Mouse (Mus musculus): Measurements from ENCODE around the gene Padi4. TPM values are rescaled to one million over a fixed set of nuclear protein-coding genes. Genes with fewer than 3 reads are reported as not detected.

The Padi4 gene
- polyA plus RNA-seq, 1 experiment from 2014 or later: 0.20 TPM

DNA sequence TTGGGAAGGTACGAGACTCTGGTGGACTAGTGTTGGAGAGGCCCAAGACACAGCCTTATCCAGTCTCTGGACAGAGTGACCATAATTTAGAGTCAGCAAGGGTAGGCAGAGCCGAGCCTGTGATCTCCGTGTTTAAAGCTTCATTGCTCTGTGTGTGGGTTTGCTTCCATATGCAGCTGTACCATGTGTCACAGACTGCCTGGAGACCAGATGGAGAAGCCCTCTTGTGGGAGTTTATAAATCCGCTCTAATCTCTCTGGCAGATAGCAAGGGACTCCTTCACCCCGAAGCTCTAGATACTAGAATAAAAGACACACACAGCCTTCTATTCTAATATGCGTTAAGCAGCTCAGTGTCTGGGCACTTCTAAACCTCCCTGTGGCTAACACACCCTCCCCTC lies 49.3 kb downstream of the Padi4 start:
- 49% methylated on average over 6 of the region's 6 CpGs for WGBS
- Histone ChIP-seq H3K27ac (replicated peaks) (peak overlapping the region; percentile 51), H3K4me3 (replicated peaks) (no peak overlapping the region), H3K4me2 (no peak overlapping the region), H3K27me3 (replicated peaks) (no peaks in the 10 kb centered on the region), H3K4me1 (peaks cover 14% of the 10 kb centered on the region; the same call in 1 of the 2 replicates), H3K9me3 (replicated peaks) (no peaks in the 10 kb centered on the region), H3K9ac (replicated peaks) (no peak overlapping the region), H3K36me3 (peaks cover 31% of the 10 kb centered on the region)
- 0 out of 2 replicates have a peak, but pooled peaks have one; percentile 43 for ATAC-seq (ENCODE audit: low FRiP score)

DNA sequence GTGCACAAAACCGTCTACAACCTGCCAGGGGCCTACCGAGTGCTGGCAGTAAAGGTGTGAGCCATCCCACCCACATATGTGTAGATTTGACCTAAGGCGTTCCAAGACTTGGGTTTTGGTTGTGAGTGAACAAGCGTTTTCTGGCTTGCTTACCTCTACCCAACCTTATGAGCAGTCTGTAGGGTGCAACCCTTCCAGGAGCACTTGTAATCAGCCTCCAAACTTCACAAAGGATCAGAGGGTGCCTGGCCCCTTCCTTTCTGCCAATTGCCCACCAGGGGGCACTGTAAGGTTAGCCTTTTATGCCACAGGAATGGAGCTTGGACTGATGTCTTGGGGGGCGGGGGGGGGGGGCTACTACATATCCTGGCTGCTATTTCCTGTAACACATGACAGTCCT lies 50.2 kb downstream of the Padi4 start:
- peak; percentile 45; the same call in 1 of the 2 replicates for ATAC-seq (ENCODE audit: low FRiP score)

DNA sequence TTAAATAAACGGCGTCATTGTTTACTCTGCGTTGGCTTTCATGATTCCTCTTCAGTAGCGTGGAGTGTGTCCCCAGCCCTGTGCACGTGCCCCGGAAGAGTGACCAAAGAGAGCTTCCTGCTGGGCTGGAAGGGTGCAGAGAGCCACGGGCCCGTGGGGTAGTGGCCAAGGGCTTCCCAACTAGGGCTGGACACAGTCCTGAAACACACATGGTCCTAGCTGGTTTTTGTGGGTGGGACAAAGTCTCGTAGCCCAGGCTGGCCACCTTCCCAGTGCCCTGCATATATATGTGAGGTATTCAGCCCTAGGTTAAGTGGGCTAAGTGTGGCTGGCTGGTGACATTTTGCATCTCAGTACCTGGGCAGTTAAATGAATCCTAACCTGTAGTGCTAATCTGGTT lies 50.8 kb downstream of the Padi4 start:
- Histone ChIP-seq H3K9ac (replicated peaks) (no peak overlapping the region), H3K4me1 (peaks cover 14% of the 10 kb centered on the region; the same call in 1 of the 2 replicates), H3K4me3 (replicated peaks) (no peak overlapping the region), H3K9me3 (replicated peaks) (no peaks in the 10 kb centered on the region), H3K36me3 (peaks cover 46% of the 10 kb centered on the region), H3K27ac (replicated peaks) (no peak overlapping the region), H3K27me3 (replicated peaks) (no peaks in the 10 kb centered on the region), H3K4me2 (no peak overlapping the region)
- WGBS: 88% methylated on average over 9 of the region's 9 CpGs
- no peak for ATAC-seq (ENCODE audit: low FRiP score)

More for the DNA sequence above, 50.2 kb downstream of the Padi4 start:
- peaks cover 14% of the 10 kb centered on the region; the same call in 1 of the 2 replicates for H3K4me1 ChIP-seq
- WGBS: 45% methylated on average over 5 of the region's 5 CpGs
- no peak overlapping the region for H3K27ac ChIP-seq (replicated peaks)
- no peaks in the 10 kb centered on the region for H3K9me3 ChIP-seq (replicated peaks)
- peaks cover 40% of the 10 kb centered on the region for H3K36me3 ChIP-seq
- H3K4me2 ChIP-seq: no peak overlapping the region
- no peaks in the 10 kb centered on the region for H3K27me3 ChIP-seq (replicated peaks)
- no peak overlapping the region for H3K9ac ChIP-seq (replicated peaks)
- no peak overlapping the region for H3K4me3 ChIP-seq (replicated peaks)

DNA sequence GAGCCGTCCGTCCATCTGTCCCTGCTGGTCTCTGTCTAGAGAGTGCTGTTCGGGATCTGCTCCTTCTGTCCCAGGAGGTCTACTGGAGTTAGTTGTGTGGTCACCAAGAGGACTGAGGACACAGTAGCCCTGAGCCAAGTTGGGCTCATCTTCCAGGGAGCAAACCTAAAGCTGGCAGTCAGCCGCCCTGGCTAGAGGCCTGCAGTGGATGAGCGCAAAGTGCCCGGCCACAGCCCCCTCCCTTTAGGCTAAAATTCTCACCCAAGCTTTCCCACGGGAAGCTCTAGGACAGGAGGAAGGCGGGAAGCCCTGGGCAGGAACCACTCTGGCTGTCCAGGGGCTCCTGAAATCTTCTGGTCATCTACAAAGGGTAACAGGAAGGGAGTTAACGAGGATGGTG lies 51.3 kb downstream of the Padi4 start:
- Histone ChIP-seq H3K36me3 (peaks cover 51% of the 10 kb centered on the region), H3K9me3 (replicated peaks) (no peaks in the 10 kb centered on the region), H3K4me2 (no peak overlapping the region), H3K27me3 (replicated peaks) (no peaks in the 10 kb centered on the region), H3K4me3 (replicated peaks) (no peak overlapping the region), H3K9ac (replicated peaks) (no peak overlapping the region), H3K4me1 (peaks cover 14% of the 10 kb centered on the region; the same call in 1 of the 2 replicates), H3K27ac (replicated peaks) (no peak overlapping the region)
- ATAC-seq (ENCODE audit: low FRiP score): no peak
- 75% methylated on average over 9 of the region's 9 CpGs for WGBS

DNA sequence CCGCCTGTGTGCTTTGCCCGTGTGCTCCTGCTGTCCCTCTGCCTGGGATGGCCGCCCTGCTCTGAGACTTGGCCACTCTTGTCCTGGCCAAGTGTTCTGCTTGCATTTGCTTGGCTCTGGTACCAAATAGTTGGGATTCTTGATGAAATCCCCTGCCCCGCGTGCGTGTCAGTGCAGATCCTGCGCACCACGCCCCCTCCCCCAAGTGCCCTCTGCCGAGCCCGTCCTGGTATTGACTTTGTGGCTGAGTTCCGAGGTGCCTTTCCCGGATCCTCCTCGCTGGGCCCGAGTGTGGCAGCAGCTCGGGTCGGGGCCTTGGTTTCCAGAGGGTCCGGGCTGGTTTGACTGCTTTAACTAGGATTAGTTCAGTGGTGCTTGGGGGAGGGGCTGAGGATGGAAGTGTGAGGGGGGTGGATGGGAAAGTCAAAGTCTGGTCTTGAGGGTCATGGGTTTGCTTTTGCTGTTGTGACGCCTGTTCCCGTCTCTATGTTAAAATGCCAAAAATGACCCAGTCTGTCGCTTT lies 52.0 kb downstream of the Padi4 start:
- no peak for ATAC-seq (ENCODE audit: low FRiP score)
- Histone ChIP-seq H3K4me3 (replicated peaks) (no peak overlapping the region), H3K27ac (replicated peaks) (no peak overlapping the region), H3K27me3 (replicated peaks) (no peaks in the 10 kb centered on the region), H3K36me3 (peaks cover 55% of the 10 kb centered on the region), H3K9ac (replicated peaks) (0 out of 2 replicates have a peak overlapping the region, but pooled peaks have one; percentile 10), H3K9me3 (replicated peaks) (no peaks in the 10 kb centered on the region), H3K4me2 (no peak overlapping the region), H3K4me1 (peaks cover 14% of the 10 kb centered on the region; the same call in 1 of the 2 replicates)
- WGBS: 91% methylated on average over 20 of the region's 20 CpGs

DNA sequence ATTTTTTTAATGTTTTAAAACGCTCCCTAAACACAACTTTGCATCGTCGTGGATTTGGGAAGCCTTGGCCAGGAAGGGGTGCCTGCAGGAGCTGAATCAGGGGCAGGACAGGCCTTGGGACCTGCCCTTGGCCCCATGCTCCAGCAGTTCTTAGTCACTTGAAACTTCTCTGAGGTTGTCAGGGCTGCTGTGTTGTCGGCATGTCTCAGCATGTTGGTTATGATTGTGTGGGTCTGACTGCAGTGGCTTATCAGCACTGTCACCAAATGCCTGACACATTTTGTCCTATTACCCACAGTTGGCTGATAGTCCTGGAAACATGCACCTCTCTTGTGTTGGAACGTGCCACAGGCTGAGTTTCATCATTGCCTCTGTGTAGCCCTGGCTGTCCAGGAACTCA lies 53.9 kb downstream of the Padi4 start:
- ATAC-seq (ENCODE audit: low FRiP score): no peak
- Histone ChIP-seq H3K36me3 (peaks cover 75% of the 10 kb centered on the region), H3K9ac (replicated peaks) (no peak overlapping the region), H3K4me1 (peaks cover 14% of the 10 kb centered on the region; the same call in 1 of the 2 replicates), H3K27me3 (replicated peaks) (no peaks in the 10 kb centered on the region), H3K4me2 (no peak overlapping the region), H3K9me3 (replicated peaks) (no peaks in the 10 kb centered on the region), H3K27ac (replicated peaks) (no peak overlapping the region), H3K4me3 (replicated peaks) (no peak overlapping the region)
- 92% methylated on average over 5 of the region's 5 CpGs for WGBS

DNA sequence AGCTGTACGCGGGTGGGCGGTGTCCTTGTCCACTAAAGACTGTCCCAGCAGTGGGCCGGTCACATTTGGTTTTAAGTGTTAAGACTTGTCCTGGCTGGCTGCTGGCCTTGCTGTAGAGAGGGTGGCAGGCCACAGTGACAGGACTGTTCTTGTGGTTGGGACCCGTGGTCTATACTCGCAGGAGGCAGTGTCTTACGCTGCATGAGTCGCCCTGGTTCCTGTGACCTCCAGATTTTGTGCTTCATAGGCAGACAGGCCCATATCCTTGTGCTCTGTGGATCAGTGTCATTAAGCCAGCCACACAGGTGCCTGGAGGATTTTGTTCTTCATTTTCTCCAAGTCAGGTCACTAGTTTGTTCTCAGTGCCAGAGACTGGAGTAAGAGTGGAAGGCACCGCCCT lies 55.6 kb downstream of the Padi4 start:
- no peak overlapping the region for H3K27ac ChIP-seq (replicated peaks)
- H3K4me3 ChIP-seq (replicated peaks): no peak overlapping the region
- H3K9ac ChIP-seq (replicated peaks): no peak overlapping the region
- H3K4me2 ChIP-seq: no peak overlapping the region
- no peaks in the 10 kb centered on the region for H3K27me3 ChIP-seq (replicated peaks)
- H3K36me3 ChIP-seq: peaks cover 85% of the 10 kb centered on the region
- 94% methylated on average over 9 of the region's 9 CpGs for WGBS
- no peaks in the 10 kb centered on the region for H3K9me3 ChIP-seq (replicated peaks)
- H3K4me1 ChIP-seq: peaks cover 14% of the 10 kb centered on the region
- no peak for ATAC-seq (ENCODE audit: low FRiP score)

DNA sequence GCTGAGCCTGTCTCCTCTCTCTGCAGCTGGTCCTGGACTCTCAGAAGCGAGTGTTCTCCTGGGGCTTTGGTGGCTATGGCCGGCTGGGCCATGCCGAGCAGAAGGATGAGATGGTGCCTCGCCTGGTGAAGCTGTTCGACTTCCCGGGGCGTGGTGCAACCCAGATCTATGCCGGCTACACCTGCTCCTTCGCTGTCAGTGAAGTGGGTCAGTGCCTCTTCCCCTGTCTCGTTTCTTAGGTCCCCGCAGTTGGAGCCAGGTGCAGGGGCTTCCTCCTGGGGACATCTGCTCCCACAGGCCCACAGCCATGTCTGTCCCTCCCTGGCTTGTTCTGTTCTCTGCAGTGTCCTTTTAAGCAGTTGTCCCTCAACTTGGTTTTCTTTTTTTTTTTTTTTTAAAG lies 57.0 kb downstream of the Padi4 start:
- no peak overlapping the region for H3K4me3 ChIP-seq (replicated peaks)
- no peak overlapping the region for H3K27ac ChIP-seq (replicated peaks)
- no peaks in the 10 kb centered on the region for H3K9me3 ChIP-seq (replicated peaks)
- peaks cover 15% of the 10 kb centered on the region for H3K4me1 ChIP-seq
- WGBS: 92% methylated on average over 11 of the region's 11 CpGs
- no peak overlapping the region for H3K4me2 ChIP-seq
- no peak for ATAC-seq (ENCODE audit: low FRiP score)
- H3K36me3 ChIP-seq: peaks cover 85% of the 10 kb centered on the region
- no peak overlapping the region for H3K9ac ChIP-seq (replicated peaks)
- no peaks in the 10 kb centered on the region for H3K27me3 ChIP-seq (replicated peaks)

DNA sequence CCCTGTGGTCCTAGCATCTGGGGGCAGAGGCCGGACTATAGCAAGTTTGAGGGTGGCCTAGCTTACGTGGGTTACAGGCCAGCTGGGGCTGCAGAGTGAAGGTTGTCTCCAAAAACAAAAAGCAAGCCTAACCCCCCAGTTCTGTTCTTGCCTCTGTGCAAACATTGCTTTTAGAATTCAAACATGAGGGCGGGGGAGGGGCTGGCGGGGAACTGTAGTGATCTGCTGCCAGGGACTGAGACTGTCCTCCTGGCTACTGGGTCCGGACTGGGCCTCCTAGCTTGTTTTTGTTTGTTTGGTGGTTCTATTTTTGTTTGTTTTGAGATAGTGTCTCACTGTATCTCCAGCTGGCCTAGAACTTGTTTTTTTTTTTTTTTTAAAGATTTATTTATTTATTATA lies 59.5 kb downstream of the Padi4 start:
- ATAC-seq (ENCODE audit: low FRiP score): peak; percentile 22; the same call in 1 of the 2 replicates

DNA sequence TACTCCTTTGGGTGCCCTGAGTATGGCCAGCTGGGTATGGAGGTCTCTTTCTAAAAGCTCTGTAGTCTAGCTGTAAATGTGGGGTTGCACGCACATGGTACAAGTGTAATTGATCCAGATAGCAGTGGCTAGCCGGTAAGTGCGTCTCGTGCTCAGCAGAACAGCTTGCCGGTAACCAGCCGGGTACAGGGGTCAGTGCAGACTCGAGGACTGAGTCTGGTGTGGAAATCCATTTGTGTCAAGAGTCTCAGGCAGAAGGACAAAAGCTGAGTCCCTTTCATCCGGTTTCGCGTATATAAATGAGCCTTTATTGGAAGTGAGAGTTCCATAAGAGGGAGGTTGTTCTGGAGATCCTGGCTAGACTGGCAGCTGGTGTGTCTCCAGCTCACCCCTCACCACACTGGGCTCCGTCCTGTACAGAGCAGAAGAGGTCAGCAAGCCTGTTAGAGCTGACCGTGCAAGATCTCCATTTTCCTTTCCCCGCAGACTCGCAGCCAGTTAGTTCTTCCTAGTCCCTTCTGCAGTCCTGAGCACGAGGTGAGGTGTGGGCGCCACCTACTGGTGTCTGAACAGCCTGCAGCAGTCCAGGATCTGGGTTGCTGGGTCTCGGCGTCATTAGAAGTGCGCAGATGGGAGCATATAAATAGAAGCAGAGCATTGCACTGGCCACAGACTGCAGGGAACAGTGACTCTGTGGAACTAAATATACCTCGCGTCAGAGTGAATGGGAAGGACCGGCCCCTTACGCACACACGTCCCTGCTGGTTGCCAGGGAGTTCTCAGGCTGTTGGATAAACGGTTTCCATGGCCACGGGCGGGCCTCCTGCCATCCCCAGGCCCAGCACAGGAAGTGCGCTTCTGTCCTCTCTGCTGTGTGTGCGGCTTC lies 60.3 kb downstream of the Padi4 start:
- peaks cover 85% of the 10 kb centered on the region for H3K36me3 ChIP-seq
- H3K4me2 ChIP-seq: no peak overlapping the region
- peaks cover 16% of the 10 kb centered on the region for H3K4me1 ChIP-seq
- no peak overlapping the region for H3K4me3 ChIP-seq (replicated peaks)
- ATAC-seq (ENCODE audit: low FRiP score): peak; percentile 88
- no peak overlapping the region for H3K9ac ChIP-seq (replicated peaks)
- peak overlapping the region; percentile 69 for H3K27ac ChIP-seq (replicated peaks)
- no peaks in the 10 kb centered on the region for H3K9me3 ChIP-seq (replicated peaks)
- WGBS: 29% methylated on average over 29 of the region's 29 CpGs
- no peaks in the 10 kb centered on the region for H3K27me3 ChIP-seq (replicated peaks)

More for the DNA sequence above, 59.5 kb downstream of the Padi4 start:
- Histone ChIP-seq H3K9me3 (replicated peaks) (no peaks in the 10 kb centered on the region), H3K27me3 (replicated peaks) (no peaks in the 10 kb centered on the region), H3K36me3 (peaks cover 85% of the 10 kb centered on the region), H3K4me3 (replicated peaks) (no peak overlapping the region), H3K4me2 (no peak overlapping the region), H3K4me1 (peaks cover 15% of the 10 kb centered on the region), H3K27ac (replicated peaks) (peak overlapping the region; percentile 52), H3K9ac (replicated peaks) (no peak overlapping the region)
- WGBS: 85% methylated on average over 5 of the region's 5 CpGs

DNA sequence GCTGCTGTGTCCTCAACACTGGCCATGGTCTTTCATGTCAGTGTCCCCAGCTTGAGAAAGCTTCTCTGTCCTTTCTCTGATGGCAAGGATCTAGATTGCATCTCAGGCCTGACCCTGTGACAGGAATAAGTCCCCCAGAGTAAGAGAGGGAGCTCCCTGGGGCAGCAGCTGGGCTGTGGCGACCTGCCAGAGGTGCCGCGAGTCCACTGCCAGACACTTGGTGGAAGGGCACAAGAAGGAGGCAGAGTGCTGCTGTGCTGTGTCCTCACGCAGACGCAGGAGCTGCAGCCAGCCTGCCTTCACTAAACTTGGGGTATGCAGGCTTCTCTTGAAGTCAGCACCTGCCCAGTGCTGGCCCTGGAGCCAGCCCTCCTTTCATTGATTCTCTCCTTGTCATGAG lies 62.7 kb downstream of the Padi4 start:
- Histone ChIP-seq H3K27me3 (replicated peaks) (no peaks in the 10 kb centered on the region), H3K4me1 (peaks cover 35% of the 10 kb centered on the region), H3K36me3 (peaks cover 80% of the 10 kb centered on the region), H3K4me2 (no peak overlapping the region), H3K4me3 (replicated peaks) (no peak overlapping the region), H3K9ac (replicated peaks) (no peak overlapping the region), H3K9me3 (replicated peaks) (no peaks in the 10 kb centered on the region), H3K27ac (replicated peaks) (no peak overlapping the region)
- 83% methylated on average over 5 of the region's 5 CpGs for WGBS
- no peak for ATAC-seq (ENCODE audit: low FRiP score)

DNA sequence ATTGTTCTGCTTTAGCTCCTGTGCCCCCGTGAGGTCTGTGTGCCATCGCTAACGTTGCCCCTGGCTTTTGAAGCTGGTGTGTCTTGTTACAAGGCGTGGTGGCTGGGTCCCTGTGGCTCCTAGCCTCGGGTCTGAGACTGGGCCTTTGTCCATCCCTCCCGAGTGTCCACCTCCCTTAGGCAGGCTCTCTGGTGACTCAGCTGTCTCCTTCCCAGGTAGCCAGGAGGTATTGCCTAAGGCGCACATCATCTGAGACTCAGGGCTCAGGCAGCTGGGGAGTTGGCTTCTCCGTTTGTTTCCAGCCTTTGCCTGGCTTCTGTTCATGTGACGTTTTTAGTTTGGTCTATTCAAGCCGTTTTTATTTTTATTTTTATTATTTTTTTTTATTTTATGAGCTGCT lies 63.3 kb downstream of the Padi4 start:
- Histone ChIP-seq H3K27ac (replicated peaks) (no peak overlapping the region), H3K4me2 (no peak overlapping the region), H3K4me1 (peaks cover 41% of the 10 kb centered on the region), H3K9me3 (replicated peaks) (no peaks in the 10 kb centered on the region), H3K4me3 (replicated peaks) (no peak overlapping the region), H3K36me3 (peaks cover 75% of the 10 kb centered on the region), H3K9ac (replicated peaks) (no peak overlapping the region), H3K27me3 (replicated peaks) (no peaks in the 10 kb centered on the region)
- ATAC-seq (ENCODE audit: low FRiP score): no peak
- 77% methylated on average over 10 of the region's 10 CpGs for WGBS
